Mouse (Mus musculus): ENCODE results near the gene Prrt4. TPM values are rescaled to one million over a fixed set of nuclear protein-coding genes. Genes with fewer than 3 reads are reported as not detected.
A peak's percentile ranks its signal among the peaks of the same experiment; 100 is the strongest.
"Not testable (repeated sequence)": the region's sequence is repeated elsewhere in the genome, so short reads cannot be mapped to it uniquely, and the experiment has no call there.

The Prrt4 gene
- total RNA-seq, 2 experiments from 2014 or later = 9.0 to 9.4 TPM

- DNase-seq (ENCODE audit: extremely low spot score in 1 of 2, low spot score in 2 of 2) = peak; percentile 91 to 92
- intact Hi-C loops (cut with DNase I) = no loop called here
Observed at GRCm38 (mm10) chr6:29164314-29165244, 14.8 kb downstream of the Prrt4 start, which contains the start of gene Rbm28. Gene Rbm28, minus strand, starts transcription at chr6:29165006.

DNA sequence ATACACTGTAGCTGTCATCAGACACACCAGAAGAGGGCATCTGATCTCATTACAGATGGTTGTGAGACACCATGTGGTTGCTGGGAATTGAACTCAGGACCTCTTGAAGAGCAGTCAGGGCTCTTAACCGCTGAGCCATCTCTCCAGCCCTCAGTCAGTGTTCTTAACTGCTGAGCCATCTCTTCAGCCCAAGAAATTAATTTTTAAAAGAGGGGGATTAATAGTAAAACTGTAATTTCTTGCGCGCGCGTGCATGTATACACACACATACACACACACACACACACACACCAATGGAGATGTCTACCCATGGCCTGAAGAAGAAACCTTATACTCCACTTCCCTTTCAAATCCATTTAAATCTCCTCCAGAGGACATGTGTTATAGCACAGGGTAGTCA lies 18.1 kb downstream of the Prrt4 start:
- intact Hi-C loops (cut with DNase I); DNase-seq (ENCODE audit: extremely low spot score in 1 of 2, low spot score in 2 of 2): not testable (repeated sequence)

DNA sequence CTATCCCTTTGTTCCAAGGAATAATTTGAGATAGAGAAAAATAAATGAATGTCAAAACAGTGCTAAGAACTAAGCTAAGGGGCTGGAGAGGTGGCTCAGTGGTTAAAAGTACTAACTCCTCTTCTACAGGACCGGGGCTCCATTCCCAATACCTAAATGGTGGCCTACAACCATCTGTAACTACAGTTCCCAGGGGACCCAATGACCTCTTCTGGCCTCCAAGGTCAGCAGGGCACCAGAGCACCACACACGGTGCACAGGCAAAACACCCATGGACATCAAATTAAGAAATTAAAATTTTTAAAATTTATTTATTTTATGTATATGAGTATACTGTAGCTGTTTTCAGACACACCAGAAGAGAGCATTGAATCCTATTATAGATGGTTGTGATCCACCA lies 18.6 kb downstream of the Prrt4 start:
- no peak for DNase-seq (ENCODE audit: extremely low spot score in 1 of 2, low spot score in 2 of 2)
- intact Hi-C loops (cut with DNase I) = no loop called here

DNA sequence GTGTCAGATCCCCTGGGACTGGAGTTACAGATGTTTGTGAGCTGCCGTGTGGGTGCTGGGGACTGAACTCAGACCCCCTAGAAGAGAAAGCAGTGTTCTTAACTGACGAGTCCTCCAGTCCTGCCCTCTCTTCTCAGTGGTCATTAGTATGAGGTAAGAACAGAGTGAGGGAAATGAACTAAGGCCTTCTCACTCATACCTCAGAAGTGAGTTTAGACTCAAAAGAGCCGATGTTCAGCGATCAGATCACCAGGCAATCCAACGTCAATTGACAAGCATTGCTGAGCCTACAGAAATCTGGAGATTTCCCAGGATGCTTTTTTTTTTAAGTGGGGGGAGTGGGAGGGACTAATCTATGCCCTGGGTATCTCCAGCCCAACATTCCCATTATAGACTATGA lies 23.1 kb downstream of the Prrt4 start:
- no peak for DNase-seq (ENCODE audit: extremely low spot score in 1 of 2, low spot score in 2 of 2)
- intact Hi-C loops (cut with DNase I) = no loop called here

DNA sequence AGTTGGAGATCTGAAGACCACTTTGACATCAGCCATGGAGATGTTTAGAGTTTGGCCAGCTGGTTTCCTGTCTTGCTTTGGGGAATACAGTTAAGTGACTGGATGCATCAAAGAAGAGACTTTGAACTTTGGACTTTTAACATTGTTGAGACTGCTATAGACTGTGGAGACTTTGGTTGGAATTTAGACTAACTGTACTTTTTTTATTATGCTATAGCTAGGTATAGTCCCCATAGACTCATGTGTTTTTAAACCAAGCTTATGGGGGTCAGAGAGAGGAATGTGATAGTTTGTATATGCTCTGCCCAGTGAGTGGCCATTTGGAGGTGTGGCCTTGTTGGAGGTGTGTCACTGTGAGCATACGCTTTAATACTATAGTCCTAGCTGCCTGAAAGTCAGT lies 29.4 kb downstream of the Prrt4 start:
- intact Hi-C loops (cut with DNase I) = no loop called here
- no peak for DNase-seq (ENCODE audit: extremely low spot score in 1 of 2, low spot score in 2 of 2)

GRCm38 (mm10) chr6:29147407-29148010 lies 31.9 kb downstream of the Prrt4 start:
- intact Hi-C loops (cut with DNase I) = loop anchor here (10.0 kb wide), 2 partner anchors 313 to 613 kb away; partner anchors contain the start of gene Lrrc4
- DNase-seq (ENCODE audit: extremely low spot score in 1 of 2, low spot score in 2 of 2) = no peak

DNA sequence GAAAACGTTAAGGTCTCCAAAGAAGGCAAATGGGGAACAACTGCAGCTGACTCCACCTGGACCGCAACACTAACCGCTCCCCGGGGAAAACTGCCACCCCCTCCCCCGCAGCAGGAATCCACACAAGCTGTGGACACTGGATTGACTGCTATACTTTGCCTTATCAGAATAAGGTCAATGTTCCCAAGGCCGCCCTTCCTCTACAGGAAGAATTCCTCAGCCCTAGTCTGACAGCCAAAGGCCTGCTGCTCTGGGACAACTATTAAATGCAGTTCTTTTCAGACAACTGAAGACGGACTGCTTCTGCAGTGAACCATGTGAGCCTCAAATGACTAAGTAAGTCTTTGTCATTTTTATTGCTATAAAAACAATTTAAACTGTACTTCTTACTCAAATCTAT lies 32.7 kb downstream of the Prrt4 start:
- DNase-seq (ENCODE audit: extremely low spot score in 1 of 2, low spot score in 2 of 2) = no peak
- intact Hi-C loops (cut with DNase I) = loop anchor here (10.0 kb wide), 2 partner anchors 312 to 612 kb away; partner anchors contain the start of gene Lrrc4

DNA sequence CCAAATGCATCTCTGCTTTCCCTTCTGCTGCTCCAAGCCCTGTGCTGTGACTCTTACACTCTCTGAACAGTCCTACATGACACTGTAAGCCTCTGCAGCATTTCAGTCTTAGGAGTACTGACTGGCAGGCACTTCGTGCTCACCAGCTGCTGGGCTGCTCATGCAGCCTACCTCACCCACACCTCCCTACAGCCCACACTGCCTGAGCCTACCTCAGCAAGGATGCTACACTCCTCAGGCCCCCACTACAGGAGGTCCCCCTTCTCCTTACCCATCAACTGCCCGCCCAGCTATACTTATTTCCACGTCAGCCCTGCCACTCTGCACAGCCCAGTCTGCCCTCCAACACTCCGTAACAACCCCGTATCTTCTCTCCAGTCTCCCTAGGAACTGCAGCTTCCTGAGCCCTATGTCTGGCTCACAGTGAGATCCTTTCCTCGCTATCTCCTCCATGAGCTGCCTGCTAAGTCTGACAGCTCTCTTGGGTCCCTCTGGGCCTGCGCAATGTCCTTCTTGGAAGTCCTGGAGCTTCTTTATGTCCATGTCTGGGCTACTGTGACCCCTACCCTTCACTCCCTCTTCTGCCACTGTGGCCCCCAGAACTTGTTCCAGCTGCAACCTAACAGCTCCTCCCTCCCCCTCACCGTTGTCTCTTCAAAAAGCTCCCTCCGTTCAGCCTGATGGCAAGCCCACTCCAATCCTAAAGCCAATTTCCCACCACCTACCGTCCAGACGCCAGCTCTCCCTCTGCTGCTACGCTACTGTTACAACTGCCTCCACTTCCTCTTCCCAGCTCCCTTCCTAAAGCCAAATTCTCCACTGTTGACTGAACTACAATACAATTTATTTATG lies 33.7 kb downstream of the Prrt4 start:
- intact Hi-C loops (cut with DNase I) = loop anchor here (10.0 kb wide), 2 partner anchors 311 to 611 kb away; partner anchors contain the start of gene Lrrc4
- no peak for DNase-seq (ENCODE audit: extremely low spot score in 1 of 2, low spot score in 2 of 2)

GRCm38 (mm10) chr6:29144971-29145370 lies 34.4 kb downstream of the Prrt4 start:
- intact Hi-C loops (cut with DNase I) = loop anchor here (10.0 kb wide), 2 partner anchors 310 to 610 kb away; partner anchors contain the start of gene Lrrc4
- no peak for DNase-seq (ENCODE audit: extremely low spot score in 1 of 2, low spot score in 2 of 2)

GRCm38 (mm10) chr6:29143608-29144007 lies 35.8 kb downstream of the Prrt4 start:
- intact Hi-C loops (cut with DNase I) = loop anchor here (10.0 kb wide), 2 partner anchors 309 to 609 kb away; partner anchors contain the start of gene Lrrc4
- peak; percentile 28 to 65 for DNase-seq (ENCODE audit: extremely low spot score in 1 of 2, low spot score in 2 of 2)

- no peak for DNase-seq (ENCODE audit: extremely low spot score in 1 of 2, low spot score in 2 of 2)
Observed at GRCm38 (mm10) chr6:29137441-29137840, 41.9 kb downstream of the Prrt4 start.

GRCm38 (mm10) chr6:29133100-29133499 lies 46.3 kb downstream of the Prrt4 start:
- no peak for DNase-seq (ENCODE audit: extremely low spot score in 1 of 2, low spot score in 2 of 2)
- intact Hi-C loops (cut with DNase I) = no loop called here

More at GRCm38 (mm10) chr6:29137441-29137840, 41.9 kb downstream of the Prrt4 start:
- intact Hi-C loops (cut with DNase I) = no loop called here

DNA sequence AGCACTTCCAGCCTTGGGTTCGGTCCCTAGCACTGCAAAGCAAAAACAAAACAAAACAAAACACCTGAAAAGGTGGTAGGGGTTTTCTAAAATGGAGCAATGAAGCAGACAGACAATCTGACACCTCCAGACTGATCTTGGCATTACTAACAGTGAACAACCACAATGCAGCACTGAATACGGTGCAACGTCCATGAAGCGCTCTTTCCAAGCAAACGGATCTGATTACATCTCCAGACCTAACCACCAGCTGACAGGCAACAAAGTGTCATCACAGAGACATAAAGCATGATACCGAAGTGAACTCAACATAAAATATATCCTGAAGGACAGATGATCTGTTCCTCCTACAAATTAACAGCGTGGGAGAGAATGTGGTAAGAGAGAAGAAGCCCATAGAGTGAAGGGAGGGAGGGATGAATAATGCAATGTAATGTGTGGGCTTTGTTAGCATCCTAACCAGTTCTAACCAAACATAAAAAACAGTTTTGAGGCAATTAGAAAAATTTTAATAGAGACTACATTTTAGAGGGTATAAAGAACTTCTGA lies 52.4 kb downstream of the Prrt4 start:
- intact Hi-C loops (cut with DNase I) = no loop called here
- no peak for DNase-seq (ENCODE audit: extremely low spot score in 1 of 2, low spot score in 2 of 2)

DNA sequence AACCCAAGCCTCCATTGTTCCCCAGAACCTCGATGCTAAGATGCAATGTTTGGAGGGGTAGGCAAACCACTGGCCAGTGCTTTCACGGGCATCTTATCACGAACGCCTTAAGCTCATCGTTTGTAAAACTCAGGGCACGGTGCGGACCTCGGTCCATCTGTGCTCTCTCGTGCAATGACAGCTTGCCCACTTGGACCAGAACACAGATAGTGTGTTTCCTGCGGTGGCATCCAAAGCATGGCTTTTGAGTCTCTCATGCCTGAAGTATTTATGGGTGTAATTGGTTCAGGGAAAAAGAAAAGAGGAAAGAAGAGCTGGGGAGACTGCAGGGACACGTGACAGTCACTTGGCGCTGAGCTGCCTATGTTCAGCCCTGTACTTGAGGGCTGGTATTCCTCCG lies 59.4 kb downstream of the Prrt4 start:
- DNase-seq (ENCODE audit: extremely low spot score in 1 of 2, low spot score in 2 of 2) = no peak
- intact Hi-C loops (cut with DNase I) = no loop called here

Small RNAs within 50 kb of the gene (microRNA-seq; reads per million reads assigned to microRNA genes)
- not detected for gene Gm24303

Other genes with a start within 250 kb of the Prrt4 start
- not detected for gene Lep, start 119.4 kb downstream of the Prrt4 start, total RNA-seq (2021)
- gene Rbm28, start 14.6 kb downstream of the Prrt4 start, total RNA-seq (2021) = 10 to 100 TPM; 29.4 to 32.8 TPM
- gene Impdh1, start 36.8 kb upstream of the Prrt4 start, total RNA-seq (2021) = 100 to 1,000 TPM; 111 to 112 TPM
- 1 to 10 TPM; 6.1 to 6.2 TPM for gene Hilpda, start 92.9 kb upstream of the Prrt4 start, total RNA-seq (2021)
- under 1 TPM in 1 of 2 experiments, not detected in 1; 0.43 TPM for gene Fam71f2, start 100.0 kb upstream of the Prrt4 start, total RNA-seq (2021)
- not detected for gene Fam71f1, start 139.6 kb upstream of the Prrt4 start, total RNA-seq (2021)
- gene Calu, start 168.5 kb upstream of the Prrt4 start, total RNA-seq (2021) = 100 to 1,000 TPM; 100 to 101 TPM
- under 1 TPM; 0.39 to 0.99 TPM for gene Opn1sw, start 208.9 kb upstream of the Prrt4 start, total RNA-seq (2021)
- 100 to 1,000 TPM in 1 of 2 experiments, 10 to 100 TPM in 1; 95.7 to 101 TPM for gene Ccdc136, start 216.7 kb upstream of the Prrt4 start, total RNA-seq (2021)